Mouse (Mus musculus): Measurements from ENCODE around the gene Ccdc63. TPM values are rescaled to one million over a fixed set of nuclear protein-coding genes. Genes with fewer than 3 reads are reported as not detected.

Gene Ccdc63
- polyA plus RNA-seq, 1 experiment from 2014 or later = not detected

Other genes with a start within 250 kb of the Ccdc63 start
- 12.7 and 16.2 TPM in 2 replicates for gene Cux2, start 90.7 kb downstream of the Ccdc63 start, polyA plus RNA-seq (2014; fragmentation: Nextera tagmentation; extraction: Ambion mirVana)
- gene Myl2, start 39.9 kb downstream of the Ccdc63 start, polyA plus RNA-seq (2014; fragmentation: Nextera tagmentation; extraction: Ambion mirVana) = 9.2 and 13.7 TPM in 2 replicates
- 325 and 339 TPM in 2 replicates for gene Ppp1cc, start 17.5 kb upstream of the Ccdc63 start, polyA plus RNA-seq (2014; fragmentation: Nextera tagmentation; extraction: Ambion mirVana)
- gene Hvcn1, start 66.0 kb upstream of the Ccdc63 start, polyA plus RNA-seq (2014; fragmentation: Nextera tagmentation; extraction: Ambion mirVana) = 5.6 and 6.0 TPM in 2 replicates
- gene Tctn1, start 123.6 kb upstream of the Ccdc63 start, polyA plus RNA-seq (2014; fragmentation: Nextera tagmentation; extraction: Ambion mirVana) = 3.9 and 4.5 TPM in 2 replicates
- gene Pptc7, start 143.5 kb upstream of the Ccdc63 start, polyA plus RNA-seq (2014; fragmentation: Nextera tagmentation; extraction: Ambion mirVana) = 8.5 and 9.2 TPM in 2 replicates
- gene Rad9b, start 213.4 kb upstream of the Ccdc63 start, polyA plus RNA-seq (2014; fragmentation: Nextera tagmentation; extraction: Ambion mirVana) = 6.9 and 9.3 TPM in 2 replicates
- gene Vps29, start 213.5 kb upstream of the Ccdc63 start, polyA plus RNA-seq (2014; fragmentation: Nextera tagmentation; extraction: Ambion mirVana) = 219 and 236 TPM in 2 replicates
- 68.4 and 71.2 TPM in 2 replicates for gene Gpn3, start 231.1 kb upstream of the Ccdc63 start, polyA plus RNA-seq (2014; fragmentation: Nextera tagmentation; extraction: Ambion mirVana)
- gene Fam216a, start 231.5 kb upstream of the Ccdc63 start, polyA plus RNA-seq (2014; fragmentation: Nextera tagmentation; extraction: Ambion mirVana) = 115 and 116 TPM in 2 replicates

Measured in neural tube, embryonic 11.5 days (tissue).